Mouse (Mus musculus) intestine, postnatal 0 days (tissue): ENCODE data around the gene Cer1. TPM values are rescaled to one million over a fixed set of nuclear protein-coding genes. Genes with fewer than 3 reads are reported as not detected.

Experiments
- ATAC-seq: fragments of 200-750 bp; cut with Nextera tagmentation; 2 replicates; pipeline ENCODE4 v1.8.0; 2017; ENCODE audit warnings: mild to moderate bottlenecking, moderate TSS enrichment, moderate library complexity
- H3K27ac ChIP-seq: fragments of 300-500 bp; sonication (generic); 2 replicates; pipeline ENCODE4 v1.5.1; 2014; ENCODE audit warnings: mild to moderate bottlenecking, low read depth, low read length, moderate library complexity
- H3K27me3 ChIP-seq: fragments of 300-500 bp; sonication (generic); replicated peaks from 2 replicates; pipeline ENCODE4 v1.6.1; 2014; ENCODE audit warnings: low read length, mixed read lengths; ENCODE audit not compliant: control insufficient read depth, insufficient read depth
- H3K36me3 ChIP-seq: fragments of 300-500 bp; sonication (generic); 2 replicates; pipeline ENCODE4 v1.6.1; 2014; ENCODE audit warnings: mild to moderate bottlenecking, moderate library complexity; ENCODE audit not compliant: control insufficient read depth, insufficient read depth
- H3K4me1 ChIP-seq: fragments of 300-500 bp; sonication (generic); replicated peaks from 2 replicates; pipeline ENCODE4 v1.6.1; 2014; ENCODE audit warnings: antibody characterized with exemption, low read length, mixed read lengths; ENCODE audit not compliant: control insufficient read depth, insufficient read depth
- H3K4me2 ChIP-seq: fragments of 300-500 bp; sonication (generic); replicated peaks from 2 replicates; pipeline ENCODE4 v1.6.1; 2014; ENCODE audit warnings: low read depth, mild to moderate bottlenecking, moderate library complexity
- H3K4me3 ChIP-seq: fragments of 300-500 bp; sonication (generic); 2 replicates; pipeline ENCODE4 v1.5.1; 2014; ENCODE audit warnings: low read depth, low read length
- H3K9ac ChIP-seq: fragments of 300-500 bp; sonication (generic); 2 replicates; pipeline ENCODE4 v1.6.1; 2014; ENCODE audit warnings: mild to moderate bottlenecking, low read depth, low read length
- H3K9me3 ChIP-seq: fragments of 300-500 bp; sonication (generic); 2 replicates; pipeline ENCODE4 v1.6.1; 2016; ENCODE audit warnings: mixed run types; ENCODE audit not compliant: control insufficient read depth
- CTCF ChIP-seq: sonication (generic); IDR thresholded peaks from 2 replicates; pipeline ENCODE4 v1.5.1; 2016; ENCODE audit warnings: low read depth, mild to moderate bottlenecking, control low read depth, antibody characterized with exemption, moderate library complexity
- WGBS: fragments of 180-500 bp; shearing (Covaris S2); extraction: QIAGEN DNeasy Blood & Tissue Kit; methylation state at CpG from one replicate; pipeline ENCODE4 v1.1.7; 2014; 5-methylcytosine and 5-hydroxymethylcytosine counted together
- polyA plus RNA-seq: library from polyadenylated mRNA; unstranded; fragments of >200 nt; fragmentation: Nextera tagmentation; extraction: Ambion mirVana; gene quantifications from 2 replicates; pipeline ENCODE4 v1.2.1, GENCODE M21; 2015

Cer1 gene
- polyA plus RNA-seq: not detected in 2 replicates

- Histone ChIP-seq H3K27ac (no peak within 1 kb of the TSS), H3K9me3 (no peaks in the 10 kb centered on the region), H3K27me3 (no peaks in the 10 kb centered on the region), H3K4me2 (no peak within 1 kb of the TSS), H3K4me3 (no peak within 1 kb of the TSS), H3K9ac (no peak within 1 kb of the TSS), H3K36me3 (no peaks in the 10 kb centered on the region), H3K4me1 (no peaks in the 10 kb centered on the region)
- TF ChIP-seq CTCF: no peak
- 62% methylated on average over 18 of the region's 19 CpGs for WGBS
- no peak for ATAC-seq
Measured at GRCm38 (mm10) chr4:82884636-82885534, at the start of gene Cer1. Gene Cer1 (minus strand): TSS chr4:82885148.

DNA sequence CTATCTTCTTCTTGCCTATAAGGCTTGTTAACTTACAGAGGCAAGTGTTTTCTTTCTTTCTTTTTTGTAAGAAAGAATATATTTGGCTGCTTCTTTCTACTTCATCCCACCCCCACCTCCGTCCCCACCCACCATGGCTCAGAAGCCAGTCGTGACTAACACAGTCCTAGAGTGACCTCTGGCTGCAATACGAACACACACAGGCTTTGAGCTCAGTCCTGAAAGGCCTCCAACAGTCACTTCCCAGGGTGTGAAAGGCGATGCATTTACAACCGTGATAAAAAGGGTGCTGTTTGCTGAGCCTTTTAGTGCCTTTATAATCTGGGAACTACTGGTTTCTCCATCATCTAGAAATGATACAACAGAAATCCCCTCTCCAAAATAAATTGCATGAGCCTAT lies 49.4 kb upstream of the Cer1 start:
- no peak overlapping the region for H3K9ac ChIP-seq
- peak overlapping the region; percentile 32 for H3K4me3 ChIP-seq
- 12% methylated on average over 5 of the region's 5 CpGs for WGBS
- peak; percentile 52 for ATAC-seq
- H3K9me3 ChIP-seq: no peaks in the 10 kb centered on the region
- peak overlapping the region; percentile 57 for H3K4me2 ChIP-seq
- peak; percentile 76 for TF ChIP-seq CTCF
- H3K27ac ChIP-seq: no peak overlapping the region
- H3K27me3 ChIP-seq: no peaks in the 10 kb centered on the region
- H3K4me1 ChIP-seq: no peaks in the 10 kb centered on the region
- H3K36me3 ChIP-seq: 0 out of 2 replicates have a peak, but pooled peaks cover 4% of the 10 kb centered on the region

- Histone ChIP-seq H3K36me3 (0 out of 2 replicates have a peak, but pooled peaks cover 4% of the 10 kb centered on the region), H3K4me1 (no peaks in the 10 kb centered on the region), H3K27me3 (no peaks in the 10 kb centered on the region), H3K9ac (no peak overlapping the region), H3K4me2 (peak overlapping the region; percentile 57), H3K27ac (no peak overlapping the region), H3K9me3 (no peaks in the 10 kb centered on the region), H3K4me3 (peak overlapping the region; percentile 32)
- WGBS: 11% methylated on average over 14 of the region's 14 CpGs
- TF ChIP-seq CTCF: peak; percentile 99
- 0 out of 2 replicates have a peak, but pooled peaks have one; percentile 26 for ATAC-seq
Measured at GRCm38 (mm10) chr4:82933698-82934210, 48.8 kb upstream of the Cer1 start.

DNA sequence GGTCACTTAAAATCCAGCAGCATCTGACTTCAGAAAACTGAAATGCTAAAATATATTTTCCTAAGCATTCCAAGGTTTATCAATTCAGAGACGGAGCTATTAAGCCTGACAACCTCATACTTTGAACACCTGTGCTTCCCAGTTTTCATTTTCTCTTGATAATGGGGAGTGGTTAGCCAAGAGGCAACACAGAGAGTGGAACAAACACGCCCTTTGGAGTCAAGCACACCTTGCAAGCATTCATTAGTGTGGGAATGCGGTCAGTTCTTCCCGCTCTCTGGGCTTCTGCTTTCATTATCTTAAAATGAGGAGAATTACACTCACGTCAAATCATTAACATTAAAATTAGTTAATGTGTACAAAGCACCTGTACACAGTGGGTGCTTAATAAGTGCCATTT lies 45.1 kb upstream of the Cer1 start:
- H3K9ac ChIP-seq: no peak overlapping the region
- H3K4me3 ChIP-seq: no peak overlapping the region; the same call in 1 of the 2 replicates
- H3K27ac ChIP-seq: no peak overlapping the region
- WGBS: 33% methylated on average over 5 of the region's 5 CpGs
- peak overlapping the region; percentile 27 for H3K4me2 ChIP-seq
- no peak for TF ChIP-seq CTCF
- no peaks in the 10 kb centered on the region for H3K27me3 ChIP-seq
- ATAC-seq: peak; percentile 58; the same call in 1 of the 2 replicates
- no peaks in the 10 kb centered on the region for H3K4me1 ChIP-seq
- no peaks in the 10 kb centered on the region for H3K9me3 ChIP-seq
- H3K36me3 ChIP-seq: 0 out of 2 replicates have a peak, but pooled peaks cover 6% of the 10 kb centered on the region

DNA sequence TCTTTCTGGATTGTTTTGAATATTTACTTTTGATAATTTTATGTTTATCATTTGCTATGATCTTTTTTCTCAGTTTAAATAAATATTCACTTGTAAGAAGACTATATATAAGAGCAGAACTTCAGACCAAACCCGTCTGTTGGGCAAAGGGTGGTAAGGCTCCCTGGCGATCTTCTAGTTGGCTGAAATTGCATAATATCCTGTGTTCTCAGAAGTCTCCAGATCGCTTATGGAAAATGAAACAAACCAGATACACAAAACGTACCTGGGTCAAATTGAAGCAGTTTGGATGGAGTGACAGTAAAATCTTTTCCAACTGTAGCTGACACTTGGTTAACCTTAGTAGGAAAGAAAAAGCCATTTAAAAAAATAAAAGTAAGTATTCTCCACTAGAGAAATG lies 37.0 kb upstream of the Cer1 start:
- Histone ChIP-seq H3K27ac (no peak overlapping the region), H3K9me3 (no peaks in the 10 kb centered on the region), H3K4me2 (no peak overlapping the region), H3K36me3 (no peaks in the 10 kb centered on the region), H3K4me3 (no peak overlapping the region), H3K9ac (no peak overlapping the region), H3K27me3 (no peaks in the 10 kb centered on the region), H3K4me1 (0 out of 2 replicates have a peak, but pooled peaks cover 3% of the 10 kb centered on the region)
- TF ChIP-seq CTCF: no peak
- 55% methylated on average over 4 of the region's 4 CpGs for whole genome bisulfite sequencing
- no peak for ATAC-seq

DNA sequence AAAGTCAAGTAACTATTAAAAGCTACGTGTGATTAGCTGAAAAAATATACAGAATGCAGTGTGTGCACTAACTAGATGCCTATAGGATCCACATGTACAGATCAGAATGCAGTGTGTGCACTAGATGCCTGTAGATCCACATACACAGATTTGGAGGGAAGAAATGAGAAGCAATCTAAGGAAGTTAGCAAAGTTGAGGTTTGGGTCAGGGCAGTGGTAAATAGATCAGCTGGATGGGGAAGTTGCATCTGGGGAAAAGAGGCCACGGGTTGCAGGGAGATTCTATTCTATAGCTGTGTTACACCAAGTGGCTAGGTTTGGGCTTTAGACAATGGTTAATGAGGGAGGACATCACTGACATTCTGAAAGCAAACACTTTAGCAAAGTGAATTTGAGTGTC lies 33.7 kb upstream of the Cer1 start:
- H3K27ac ChIP-seq: no peak overlapping the region
- WGBS: 61% methylated on average over 2 of the region's 2 CpGs
- H3K4me3 ChIP-seq: no peak overlapping the region
- no peaks in the 10 kb centered on the region for H3K27me3 ChIP-seq
- H3K9me3 ChIP-seq: no peaks in the 10 kb centered on the region
- H3K4me1 ChIP-seq: peaks cover 3% of the 10 kb centered on the region; the same call in 1 of the 2 replicates
- no peak for ATAC-seq
- no peak for TF ChIP-seq CTCF
- no peak overlapping the region for H3K9ac ChIP-seq
- H3K4me2 ChIP-seq: no peak overlapping the region
- no peaks in the 10 kb centered on the region for H3K36me3 ChIP-seq
